In the genomic region with DNA sequence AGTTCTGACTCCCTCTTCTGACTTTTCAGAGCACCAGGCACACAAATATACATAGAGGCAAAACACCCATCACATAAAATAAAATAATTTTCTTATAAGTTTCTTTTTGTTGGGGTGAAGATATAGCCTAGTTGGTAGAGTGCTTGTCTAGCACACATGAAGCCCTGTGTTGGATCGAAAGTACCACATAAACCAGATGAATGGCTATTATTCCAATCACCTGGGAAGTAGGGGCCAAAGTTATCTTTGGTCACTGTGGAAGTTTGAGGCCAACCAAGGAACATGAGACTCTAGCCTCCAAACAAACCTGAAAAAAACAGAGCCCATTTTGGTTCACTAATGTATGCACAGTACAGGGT, we compare ENCODE assay signal across 32 mouse cellular contexts.
"Had no signal": no experiment of that assay in that cellular context is flagged by ENCODE, and none has a peak within 500 bp of the region (broad histone marks: within the 10 kb centered on the region; RNA-seq: fewer than 3 reads in every experiment).

No protein-coding gene starts in this region.

- H3K4me3 ChIP-seq: heart, embryonic 10.5 days; heart, embryonic 12.5 days; heart, embryonic 13.5 days; heart, embryonic 15.5 days; hindbrain, embryonic 10.5 days; hindbrain, embryonic 12.5 days; hindbrain, embryonic 13.5 days; hindbrain, embryonic 15.5 days; intestine, embryonic 15.5 days; kidney, embryonic 15.5 days; layer of hippocampus, adult 2 months; left cerebral cortex, adult 2 months had no signal

- H3K27ac ChIP-seq: heart, embryonic 10.5 days; heart, embryonic 13.5 days; heart, embryonic 15.5 days; hindbrain, embryonic 10.5 days; hindbrain, embryonic 12.5 days; hindbrain, embryonic 13.5 days; hindbrain, embryonic 14.5 days; hindbrain, embryonic 15.5 days; hindbrain, postnatal 0 days; intestine, embryonic 15.5 days; kidney, embryonic 15.5 days; kidney, postnatal 0 days; layer of hippocampus, adult 2 months had no signal

- DNase-seq: heart, postnatal 10 days; heart, postnatal 14 days; heart, postnatal 36 days; heart, postnatal 4 days; kidney, adult 11 months; kidney, adult 18-20 months; kidney, adult 2 months; kidney, adult 8-10 months; kidney, adult 9 months; kidney, postnatal 10 days; kidney, postnatal 14 days; kidney, postnatal 25 days; kidney, postnatal 36 days; kidney, postnatal 4 days; layer of hippocampus, adult 9-11 months; layer of hippocampus, postnatal 36 days had no signal

- H3K4me2 ChIP-seq: heart, embryonic 11.5 days; heart, embryonic 12.5 days; heart, embryonic 13.5 days; heart, embryonic 15.5 days; hindbrain, embryonic 12.5 days; hindbrain, embryonic 13.5 days; hindbrain, embryonic 14.5 days; hindbrain, embryonic 15.5 days; intestine, embryonic 15.5 days; kidney, embryonic 15.5 days had no signal

- H3K36me3 ChIP-seq: heart, embryonic 10.5 days; heart, embryonic 12.5 days; heart, embryonic 13.5 days; heart, embryonic 15.5 days; hindbrain, embryonic 10.5 days; hindbrain, embryonic 12.5 days; hindbrain, embryonic 13.5 days; hindbrain, embryonic 15.5 days; intestine, embryonic 15.5 days; kidney, embryonic 15.5 days had no signal

- H3K4me1 ChIP-seq: hindbrain, embryonic 10.5 days; hindbrain, embryonic 12.5 days; hindbrain, embryonic 13.5 days; kidney, embryonic 15.5 days had no signal

- H3K9me3 ChIP-seq: heart, embryonic 10.5 days; heart, embryonic 12.5 days; heart, embryonic 13.5 days; heart, embryonic 15.5 days; hindbrain, embryonic 10.5 days; hindbrain, embryonic 12.5 days; hindbrain, embryonic 13.5 days; hindbrain, embryonic 15.5 days; intestine, embryonic 15.5 days; kidney, embryonic 15.5 days had no signal

- H3K27me3 ChIP-seq: heart, embryonic 12.5 days; heart, embryonic 13.5 days; heart, embryonic 15.5 days; hindbrain, embryonic 12.5 days; hindbrain, embryonic 13.5 days; hindbrain, embryonic 15.5 days; intestine, embryonic 15.5 days; kidney, embryonic 15.5 days had no signal

- H3K9ac ChIP-seq: heart, embryonic 12.5 days; heart, embryonic 13.5 days; heart, embryonic 15.5 days; hindbrain, embryonic 12.5 days; hindbrain, embryonic 13.5 days; hindbrain, embryonic 14.5 days; hindbrain, embryonic 15.5 days; intestine, embryonic 15.5 days; kidney, embryonic 15.5 days had no signal
